In genomic region chr5:138619211-138620128, GRCm38 (mm10) we compare ENCODE assay signal across 8 mouse cellular contexts. TPM values are rescaled to one million over a fixed set of nuclear protein-coding genes. Genes with fewer than 3 reads are reported as not detected.
DNase-seq lines count a peak whose midpoint lies in the region; ATAC-seq and TF ChIP-seq lines count a peak whose summit lies in the region.

Gene Zfp68 (minus strand): TSS chr5:138619761.

- peak; percentile 98 for DNase-seq in CD4-positive helper T cell, adult 2 months (ENCODE audit: low read depth, low spot score)
- peak; percentile 97 for DNase-seq in brain, embryonic 18.5 days (ENCODE audit: low read depth, low spot score)
- DNase-seq in kidney, postnatal 0 days (ENCODE audit: low spot score) = peak; percentile 97
- peak; percentile 88 for DNase-seq in liver, embryonic 11.5 days (ENCODE audit: low spot score)
- DNase-seq in naive thymus-derived CD4-positive, alpha-beta T cell, adult 2 months (ENCODE audit: low read depth) = peak; percentile 98

- ATAC-seq in erythroid progenitor cell, adult 5-6 weeks (replicated peaks; ENCODE audit: low FRiP score, poor library complexity, severe bottlenecking) = peak; percentile 87
- peak; percentile 98 for ATAC-seq in heart, embryonic 12.5 days (ENCODE audit: insufficient number of reproducible peaks, low FRiP score)
- ATAC-seq in kidney, postnatal 0 days (replicated peaks; ENCODE audit: low FRiP score, low read depth) = peak; percentile 97
- ATAC-seq in liver, embryonic 11.5 days (replicated peaks; ENCODE audit: low FRiP score) = peak; percentile 93
- peak; percentile 95 for ATAC-seq in stomach, embryonic 14.5 days (ENCODE audit: insufficient number of reproducible peaks, insufficient read depth, low FRiP score, low read depth)

- peaks cover 38% of the 10 kb centered on the region for H3K36me3 ChIP-seq in heart, embryonic 12.5 days
- H3K36me3 ChIP-seq in kidney, postnatal 0 days (ENCODE audit: insufficient read depth, low read length) = peaks cover 28% of the 10 kb centered on the region
- H3K36me3 ChIP-seq in liver, embryonic 11.5 days (ENCODE audit: control insufficient read depth, insufficient read depth, low read length) = peaks cover 30% of the 10 kb centered on the region
- peaks cover 31% of the 10 kb centered on the region for H3K36me3 ChIP-seq in stomach, embryonic 14.5 days (ENCODE audit: control insufficient read depth, insufficient read depth, low read length)

- peaks cover 19% of the 10 kb centered on the region for H3K9me3 ChIP-seq in heart, embryonic 12.5 days (replicated peaks)
- H3K9me3 ChIP-seq in kidney, postnatal 0 days (replicated peaks; ENCODE audit: low read length) = peaks cover 16% of the 10 kb centered on the region
- peaks cover 8% of the 10 kb centered on the region; the same call in 1 of the 2 replicates for H3K9me3 ChIP-seq in liver, embryonic 11.5 days (ENCODE audit: control insufficient read depth, low read length)
- H3K9me3 ChIP-seq in stomach, embryonic 14.5 days (ENCODE audit: control insufficient read depth, low read depth, low read length) = peaks cover 32% of the 10 kb centered on the region

- peak within 1 kb of the TSS; percentile 98 for H3K4me3 ChIP-seq in heart, embryonic 12.5 days
- H3K4me3 ChIP-seq in kidney, postnatal 0 days (replicated peaks; ENCODE audit: low read depth, low read length) = peak within 1 kb of the TSS; percentile 92
- peak within 1 kb of the TSS; percentile 91 for H3K4me3 ChIP-seq in liver, embryonic 11.5 days (ENCODE audit: low read depth, low read length)
- peak within 1 kb of the TSS; percentile 79 for H3K4me3 ChIP-seq in stomach, embryonic 14.5 days (ENCODE audit: low read depth, low read length)

- no peaks in the 10 kb centered on the region for H3K27me3 ChIP-seq in heart, embryonic 12.5 days (replicated peaks)
- no peaks in the 10 kb centered on the region for H3K27me3 ChIP-seq in kidney, postnatal 0 days (ENCODE audit: insufficient read depth, low read length)
- H3K27me3 ChIP-seq in liver, embryonic 11.5 days (replicated peaks; ENCODE audit: control insufficient read depth, insufficient read depth, low read length) = no peaks in the 10 kb centered on the region
- no peaks in the 10 kb centered on the region for H3K27me3 ChIP-seq in stomach, embryonic 14.5 days (ENCODE audit: control insufficient read depth, insufficient read depth, low read length)

- WGBS in heart, embryonic 12.5 days = under 1% methylated on average over 43 of the region's 43 CpGs
- WGBS in kidney, postnatal 0 days = under 1% methylated on average over 43 of the region's 43 CpGs
- under 1% methylated on average over 43 of the region's 43 CpGs for WGBS in liver, embryonic 11.5 days
- under 1% methylated on average over 43 of the region's 43 CpGs for WGBS in stomach, embryonic 14.5 days

- peak within 1 kb of the TSS; percentile 98 for H3K9ac ChIP-seq in heart, embryonic 12.5 days
- H3K9ac ChIP-seq in kidney, postnatal 0 days (ENCODE audit: low read depth, low read length) = peak within 1 kb of the TSS; percentile 97
- H3K9ac ChIP-seq in liver, embryonic 11.5 days (ENCODE audit: low read depth, low read length) = peak within 1 kb of the TSS; percentile 94
- peak within 1 kb of the TSS; percentile 93 for H3K9ac ChIP-seq in stomach, embryonic 14.5 days (replicated peaks; ENCODE audit: low read depth, low read length)

- H3K27ac ChIP-seq in heart, embryonic 12.5 days (ENCODE audit: poor library complexity, severe bottlenecking) = peak within 1 kb of the TSS; percentile 100
- H3K27ac ChIP-seq in kidney, postnatal 0 days = peak within 1 kb of the TSS; percentile 99
- H3K27ac ChIP-seq in liver, embryonic 11.5 days (ENCODE audit: low read depth, low read length) = peak within 1 kb of the TSS; percentile 92
- peak within 1 kb of the TSS; percentile 99 for H3K27ac ChIP-seq in stomach, embryonic 14.5 days (ENCODE audit: low read length)

- peak; percentile 50 for TF ChIP-seq CTCF in kidney, postnatal 0 days (IDR thresholded peaks at IDR 0.05; ENCODE audit: low read depth)

- H3K4me2 ChIP-seq in heart, embryonic 12.5 days = peak within 1 kb of the TSS; percentile 61
- H3K4me2 ChIP-seq in kidney, postnatal 0 days (ENCODE audit: low read length) = peak within 1 kb of the TSS; percentile 55
- H3K4me2 ChIP-seq in liver, embryonic 11.5 days = peak within 1 kb of the TSS; percentile 63
- H3K4me2 ChIP-seq in stomach, embryonic 14.5 days (replicated peaks; ENCODE audit: low read depth, low read length) = peak within 1 kb of the TSS; percentile 38

- peaks cover 14% of the 10 kb centered on the region for H3K4me1 ChIP-seq in heart, embryonic 12.5 days (replicated peaks)
- H3K4me1 ChIP-seq in kidney, postnatal 0 days (replicated peaks; ENCODE audit: insufficient read depth, low read length) = no peaks in the 10 kb centered on the region
- peaks cover 11% of the 10 kb centered on the region for H3K4me1 ChIP-seq in liver, embryonic 11.5 days (replicated peaks; ENCODE audit: control insufficient read depth, insufficient read depth, low read length)
- H3K4me1 ChIP-seq in stomach, embryonic 14.5 days (ENCODE audit: control insufficient read depth, insufficient read depth, low read length) = peaks cover 9% of the 10 kb centered on the region

RNA-seq across cellular contexts. Expression of gene Zfp68, which starts in this region (rescaled TPM):
- total RNA-seq in erythroid progenitor cell, adult 5-6 weeks (2015; ENCODE audit: low replicate concordance) = 24.7 and 25.9 TPM in 2 replicates
- 17.6 and 19.3 TPM in 2 replicates for total RNA-seq in erythroid progenitor cell, adult 5-6 weeks (2017; ENCODE audit: low replicate concordance)
- 41.8 and 42.2 TPM in 2 replicates for polyA plus RNA-seq in heart, embryonic 12.5 days (2016; fragmentation: Nextera tagmentation; extraction: Ambion mirVana)
- 57.8 and 59.8 TPM in 2 replicates for polyA plus RNA-seq in kidney, postnatal 0 days (2015; fragmentation: Nextera tagmentation; extraction: Ambion mirVana)
- 34.5 and 39.1 TPM in 2 replicates for polyA plus RNA-seq in liver, embryonic 11.5 days (2014; fragmentation: Nextera tagmentation; extraction: Ambion mirVana)
- polyA plus RNA-seq in stomach, embryonic 14.5 days (2014; fragmentation: Nextera tagmentation; extraction: Ambion mirVana) = 82.4 and 87.8 TPM in 2 replicates

Comparison
In these comparisons a context has a peak if more than half of its experiments do, and no peak if none do; other contexts are left out.
1. Peak in every context shown above with its lines: DNase-seq, ATAC-seq, H3K4me3 ChIP-seq and H3K27ac ChIP-seq.